Comparison of ENCODE assay signal across 16 mouse cellular contexts in the genomic region with DNA sequence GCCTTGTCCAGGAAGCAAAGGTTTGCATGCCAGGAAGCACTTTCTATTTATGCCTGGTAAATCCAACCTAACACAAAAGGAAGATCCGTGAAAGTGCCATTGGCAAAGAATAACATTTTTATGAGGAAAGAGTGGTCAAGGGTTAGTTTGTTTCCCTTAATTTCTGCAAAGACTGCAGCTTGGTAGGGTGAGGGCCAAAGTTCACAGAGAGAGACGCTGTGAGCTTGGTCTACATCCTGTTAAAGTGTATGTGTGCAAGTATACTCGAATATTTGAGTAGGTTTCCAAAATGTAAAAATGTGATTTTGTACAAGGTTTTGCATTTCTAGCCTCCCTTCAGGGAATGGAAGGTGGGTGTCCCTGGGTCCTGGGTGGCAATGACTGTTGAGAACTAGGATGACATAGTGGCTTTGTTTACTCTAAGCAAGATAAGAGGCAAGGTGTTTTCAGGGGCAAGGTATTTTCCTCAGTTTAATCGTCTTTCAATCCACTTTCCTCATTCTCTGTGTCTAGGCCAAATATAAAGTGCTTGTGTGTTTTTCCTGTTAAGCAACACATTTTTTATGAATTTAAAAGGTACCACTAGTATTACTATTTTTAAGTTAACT.
DNase-seq lines count a peak whose midpoint lies in the region; ATAC-seq and TF ChIP-seq lines count a peak whose summit lies in the region.
"Had no signal": no experiment of that assay in that cellular context is flagged by ENCODE, and none has a peak within 500 bp of the region (broad histone marks: within the 10 kb centered on the region; RNA-seq: fewer than 3 reads in every experiment).

No protein-coding gene starts in this region.

- no peaks in the 10 kb centered on the region for H3K27me3 ChIP-seq in heart, embryonic 13.5 days (replicated peaks)
- H3K27me3 ChIP-seq in liver, postnatal 0 days (ENCODE audit: insufficient read depth, low read length), result no peaks in the 10 kb centered on the region
- H3K27me3 ChIP-seq in hindbrain, embryonic 13.5 days, result no peaks in the 10 kb centered on the region
- H3K27me3 ChIP-seq: forebrain, embryonic 13.5 days; lung, embryonic 15.5 days had no signal

- intact Hi-C loops in heart, postnatal 14 days (cut with DNase I), result no loop called here

- H3K27ac ChIP-seq in heart, embryonic 13.5 days (replicated peaks), result peak overlapping the region; percentile 91
- peak overlapping the region; percentile 81 for H3K27ac ChIP-seq in brown adipose tissue, adult 24 weeks (replicated peaks; ENCODE audit: low read depth, low read length)
- H3K27ac ChIP-seq in liver, postnatal 0 days (ENCODE audit: low read depth), result peak overlapping the region; percentile 80
- no peak overlapping the region for H3K27ac ChIP-seq in hindbrain, embryonic 13.5 days
- H3K27ac ChIP-seq: forebrain, embryonic 13.5 days; hindbrain, postnatal 0 days; lung, embryonic 15.5 days; midbrain, embryonic 10.5 days had no signal

- 40% methylated on average over 4 of the region's 4 CpGs for WGBS in heart, embryonic 13.5 days
- 23% methylated on average over 4 of the region's 4 CpGs for WGBS in liver, postnatal 0 days (ENCODE audit: insufficient replicate concordance)
- 73% methylated on average over 4 of the region's 4 CpGs for WGBS in hindbrain, embryonic 13.5 days

- no peak for TF ChIP-seq CTCF in liver, postnatal 0 days (IDR thresholded peaks at IDR 0.05; ENCODE audit: low read depth)

- H3K36me3 ChIP-seq in heart, embryonic 13.5 days, result no peaks in the 10 kb centered on the region
- no peaks in the 10 kb centered on the region for H3K36me3 ChIP-seq in liver, postnatal 0 days (replicated peaks; ENCODE audit: insufficient read depth, low read length)
- H3K36me3 ChIP-seq in hindbrain, embryonic 13.5 days, result no peaks in the 10 kb centered on the region
- H3K36me3 ChIP-seq: lung, embryonic 15.5 days; midbrain, embryonic 10.5 days had no signal

- no peak overlapping the region for H3K4me3 ChIP-seq in heart, embryonic 13.5 days
- H3K4me3 ChIP-seq in brown adipose tissue, adult 24 weeks (ENCODE audit: insufficient read depth, low read depth, low read length), result no peak overlapping the region
- H3K4me3 ChIP-seq in liver, postnatal 0 days (ENCODE audit: low read depth, low read length), result no peak overlapping the region
- no peak overlapping the region for H3K4me3 ChIP-seq in hindbrain, embryonic 13.5 days
- H3K4me3 ChIP-seq: forebrain, embryonic 13.5 days; lung, embryonic 15.5 days; midbrain, embryonic 10.5 days had no signal

- DNase-seq in heart, postnatal 14 days, result no peak
- peak; percentile 90 for DNase-seq in kidney, adult 9 months
- DNase-seq in liver, postnatal 0 days, result no peak
- DNase-seq in gastrocnemius, adult 18-20 months (ENCODE audit: low spot score), result no peak
- no peak for DNase-seq in left cerebral cortex, adult 18-20 months (ENCODE audit: low spot score in 2 of 2)
- DNase-seq: cerebellum, adult 9-11 months; gastrocnemius, postnatal 25 days; layer of hippocampus, postnatal 36 days; right cerebral cortex, postnatal 4 days had no signal

- no peak overlapping the region for H3K9ac ChIP-seq in heart, embryonic 13.5 days
- no peak overlapping the region for H3K9ac ChIP-seq in liver, postnatal 0 days (replicated peaks)
- no peak overlapping the region for H3K9ac ChIP-seq in hindbrain, embryonic 13.5 days
- H3K9ac ChIP-seq: forebrain, embryonic 13.5 days; lung, embryonic 15.5 days had no signal

- TF ChIP-seq EP300 in liver, postnatal 0 days (IDR thresholded peaks at IDR 0.05; ENCODE audit: low read depth), result no peak

- peaks cover 24% of the 10 kb centered on the region for H3K4me1 ChIP-seq in heart, embryonic 13.5 days
- peaks cover 10% of the 10 kb centered on the region for H3K4me1 ChIP-seq in brown adipose tissue, adult 24 weeks (ENCODE audit: control insufficient read depth, insufficient read depth, insufficient read length, low read length)
- H3K4me1 ChIP-seq in liver, postnatal 0 days (ENCODE audit: insufficient read depth), result peaks cover 10% of the 10 kb centered on the region
- no peaks in the 10 kb centered on the region for H3K4me1 ChIP-seq in hindbrain, embryonic 13.5 days (replicated peaks)
- H3K4me1 ChIP-seq: forebrain, embryonic 13.5 days; midbrain, embryonic 10.5 days had no signal

- ATAC-seq in heart, embryonic 13.5 days (ENCODE audit: extremely low read depth, insufficient number of reproducible peaks, low FRiP score, low TSS enrichment), result no peak
- ATAC-seq in liver, postnatal 0 days, result peak; percentile 44
- no peak for ATAC-seq in hindbrain, embryonic 13.5 days (ENCODE audit: low FRiP score)
- ATAC-seq: forebrain, embryonic 13.5 days; hindbrain, postnatal 0 days had no signal

- H3K9me3 ChIP-seq in heart, embryonic 13.5 days, result no peaks in the 10 kb centered on the region
- H3K9me3 ChIP-seq in liver, postnatal 0 days (ENCODE audit: low read length), result no peaks in the 10 kb centered on the region
- no peaks in the 10 kb centered on the region for H3K9me3 ChIP-seq in hindbrain, embryonic 13.5 days
- H3K9me3 ChIP-seq: forebrain, embryonic 13.5 days; lung, embryonic 15.5 days; midbrain, embryonic 10.5 days had no signal

- peak overlapping the region; percentile 25 for H3K4me2 ChIP-seq in heart, embryonic 13.5 days
- H3K4me2 ChIP-seq in liver, postnatal 0 days (ENCODE audit: low read depth, low read length), result no peak overlapping the region
- H3K4me2 ChIP-seq in hindbrain, embryonic 13.5 days, result no peak overlapping the region
- H3K4me2 ChIP-seq: forebrain, embryonic 13.5 days; lung, embryonic 15.5 days had no signal
